ENCODE assay signal across 9 mouse cellular contexts in the genomic region with DNA sequence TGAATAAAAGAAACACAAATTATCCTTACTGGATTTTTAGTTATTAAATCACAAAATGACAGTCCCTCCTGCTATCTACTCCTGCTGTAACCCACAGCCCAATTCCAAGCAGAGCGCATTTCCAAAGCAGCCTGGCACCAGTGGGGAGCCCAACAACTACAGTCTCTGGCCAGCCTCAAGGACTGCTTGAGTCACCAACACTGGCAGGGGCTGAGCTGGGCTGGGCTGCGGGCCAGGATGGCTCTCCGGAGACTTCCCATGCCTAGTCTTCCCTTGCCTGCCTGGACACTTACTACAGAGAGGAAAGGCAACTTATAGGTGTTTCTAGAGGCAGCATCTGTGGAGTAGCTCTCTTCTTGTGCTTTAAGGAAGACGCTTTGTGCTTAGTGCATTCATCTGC. TPM values are rescaled to one million over a fixed set of nuclear protein-coding genes. Genes with fewer than 3 reads are reported as not detected.
A peak's percentile ranks its signal among the peaks of the same experiment; 100 is the strongest.
DNase-seq lines count a peak whose midpoint lies in the region; ATAC-seq lines count a peak whose summit lies in the region.
"Had no signal": no experiment of that assay in that cellular context is flagged by ENCODE, and none has a peak within 500 bp of the region (broad histone marks: within the 10 kb centered on the region; RNA-seq: fewer than 3 reads in every experiment).

No protein-coding gene starts in this region.

- WGBS in hindbrain, embryonic 14.5 days: 77% methylated on average over 4 of the region's 4 CpGs
- 83% methylated on average over 4 of the region's 4 CpGs for WGBS in hindbrain, embryonic 13.5 days
- WGBS in kidney, embryonic 16.5 days: 84% methylated on average over 4 of the region's 4 CpGs

- ATAC-seq in hindbrain, embryonic 14.5 days (ENCODE audit: low FRiP score): no peak
- no peak for ATAC-seq in hindbrain, embryonic 13.5 days (ENCODE audit: low FRiP score)
- ATAC-seq in kidney, embryonic 16.5 days (ENCODE audit: low FRiP score, low TSS enrichment): no peak

- DNase-seq in hindbrain, embryonic 14.5 days (ENCODE audit: low spot score): peak; percentile 60
- peak; percentile 94 for DNase-seq in adrenal gland, postnatal 25 days
- peak; percentile 90 for DNase-seq in gastrocnemius, postnatal 14 days
- DNase-seq in left cerebral cortex, postnatal 36 days (ENCODE audit: low spot score in 2 of 2): peak; percentile 52 to 54
- DNase-seq in spleen, adult 18-20 months: no peak
- no peak for DNase-seq in kidney, postnatal 14 days

- no peaks in the 10 kb centered on the region for H3K9me3 ChIP-seq in hindbrain, embryonic 14.5 days (ENCODE audit: control insufficient read depth, low read length)
- no peaks in the 10 kb centered on the region for H3K9me3 ChIP-seq in hindbrain, embryonic 13.5 days
- H3K9me3 ChIP-seq in kidney, embryonic 16.5 days (ENCODE audit: low read length): no peaks in the 10 kb centered on the region

- no peak overlapping the region for H3K9ac ChIP-seq in hindbrain, embryonic 14.5 days
- H3K9ac ChIP-seq in hindbrain, embryonic 13.5 days: no peak overlapping the region
- no peak overlapping the region for H3K9ac ChIP-seq in kidney, embryonic 16.5 days (replicated peaks; ENCODE audit: low read length)

- intact Hi-C loops in gastrocnemius, postnatal 14 days (cut with DNase I; ENCODE audit: low total_unique reads): no loop called here
- intact Hi-C loops in left cerebral cortex, postnatal 36 days (cut with DNase I): no loop called here

- no peaks in the 10 kb centered on the region for H3K27me3 ChIP-seq in hindbrain, embryonic 14.5 days (ENCODE audit: control insufficient read depth, insufficient read depth, low read length)
- no peaks in the 10 kb centered on the region for H3K27me3 ChIP-seq in hindbrain, embryonic 13.5 days
- H3K27me3 ChIP-seq in kidney, embryonic 16.5 days (ENCODE audit: insufficient read depth, low read length): no peaks in the 10 kb centered on the region

- H3K4me2 ChIP-seq in hindbrain, embryonic 14.5 days (replicated peaks): no peak overlapping the region
- no peak overlapping the region for H3K4me2 ChIP-seq in hindbrain, embryonic 13.5 days
- H3K4me2 ChIP-seq in kidney, embryonic 16.5 days (replicated peaks; ENCODE audit: low read depth, low read length): no peak overlapping the region

- peaks cover 43% of the 10 kb centered on the region for H3K36me3 ChIP-seq in hindbrain, embryonic 14.5 days (replicated peaks; ENCODE audit: control insufficient read depth, insufficient read depth)
- peaks cover 63% of the 10 kb centered on the region for H3K36me3 ChIP-seq in hindbrain, embryonic 13.5 days
- peaks cover 29% of the 10 kb centered on the region; the same call in 1 of the 2 replicates for H3K36me3 ChIP-seq in kidney, embryonic 16.5 days (ENCODE audit: insufficient read depth, low read length)

- no peak overlapping the region for H3K27ac ChIP-seq in hindbrain, embryonic 14.5 days
- H3K27ac ChIP-seq in hindbrain, embryonic 13.5 days: no peak overlapping the region
- H3K27ac ChIP-seq in kidney, embryonic 16.5 days (ENCODE audit: low read length): no peak overlapping the region

- H3K4me3 ChIP-seq in hindbrain, embryonic 14.5 days (replicated peaks; ENCODE audit: low read length): no peak overlapping the region
- H3K4me3 ChIP-seq in hindbrain, embryonic 13.5 days: no peak overlapping the region
- no peak overlapping the region for H3K4me3 ChIP-seq in kidney, embryonic 16.5 days (ENCODE audit: low read length)
- H3K4me3 ChIP-seq: myocyte had no signal

- H3K4me1 ChIP-seq in hindbrain, embryonic 14.5 days (replicated peaks; ENCODE audit: control insufficient read depth, insufficient read depth, low read length): no peaks in the 10 kb centered on the region
- 0 out of 2 replicates have a peak, but pooled peaks cover 5% of the 10 kb centered on the region for H3K4me1 ChIP-seq in hindbrain, embryonic 13.5 days (replicated peaks)
- H3K4me1 ChIP-seq in kidney, embryonic 16.5 days (ENCODE audit: insufficient read depth, low read length): no peaks in the 10 kb centered on the region

RNA-seq across cellular contexts. Expression of gene Ppp2r1b, which starts 48.6 kb away (rescaled TPM):
- polyA plus RNA-seq in hindbrain, embryonic 14.5 days (2014; fragmentation: Nextera tagmentation; extraction: Ambion mirVana): 49.0 and 55.3 TPM in 2 replicates
- polyA plus RNA-seq in hindbrain, embryonic 13.5 days (2015; fragmentation: Nextera tagmentation; extraction: Ambion mirVana): 53.5 and 54.4 TPM in 2 replicates
- 28.4 and 29.6 TPM in 2 replicates for total RNA-seq in adrenal gland, postnatal 25 days (2021)
- 1 to 10 TPM; 5.5 to 5.8 TPM for total RNA-seq in gastrocnemius, postnatal 14 days (2021)
- total RNA-seq in left cerebral cortex, postnatal 36 days (2021): 10 to 100 TPM; 13.6 to 15.4 TPM
- polyA plus RNA-seq in kidney, embryonic 16.5 days (2015; fragmentation: Nextera tagmentation; extraction: Ambion mirVana): 74.6 and 77.0 TPM in 2 replicates

Comparison
In these comparisons a context has a peak if more than half of its experiments do, and no peak if none do; other contexts are left out.
1. DNase-seq: peak in hindbrain, embryonic 14.5 days (single experiment), adrenal gland, postnatal 25 days (single experiment), gastrocnemius, postnatal 14 days (single experiment) and left cerebral cortex, postnatal 36 days (2 of 2); none in spleen, adult 18-20 months (0 of 2) and kidney, postnatal 14 days (single experiment).